Mouse (Mus musculus) cerebellum, adult 8-10 months (tissue): ENCODE data around the gene Scn4b.

Experiments
- DNase-seq: peaks from one replicate; pipeline ENCODE4 v3.0.0; 2022

The Scn4b gene

GRCm38 (mm10) chr9:45138191-45139032 lies at the start of gene Scn4b:
Gene Scn4b (plus strand): TSS chr9:45138395.
- no peak for DNase-seq

GRCm38 (mm10) chr9:45090811-45091210 lies 47.4 kb upstream of the Scn4b start:
- no peak for DNase-seq

DNA sequence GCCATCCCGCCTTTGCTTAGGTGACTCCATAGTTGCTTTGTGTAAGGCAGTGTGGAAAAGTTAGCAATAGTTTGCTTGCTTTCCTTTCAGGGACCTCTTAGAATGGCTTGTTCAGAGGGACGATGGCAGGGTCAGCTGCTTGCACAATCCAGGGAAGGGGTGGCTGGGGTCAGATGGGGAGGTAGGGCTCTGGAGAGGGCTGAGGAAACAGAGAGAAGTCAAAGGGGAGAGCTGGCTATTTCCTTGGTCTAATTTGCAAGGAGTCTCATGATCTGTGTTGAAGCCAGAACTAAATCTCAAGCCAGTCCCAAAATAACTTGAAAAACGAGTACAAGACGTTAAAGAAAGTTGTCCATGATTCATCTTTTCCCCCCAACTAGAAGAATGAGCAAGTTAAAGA lies 45.6 kb upstream of the Scn4b start:
- DNase-seq: no peak

GRCm38 (mm10) chr9:45095149-45095937 lies 42.9 kb upstream of the Scn4b start:
- no peak for DNase-seq

- DNase-seq: no peak
These were observed 40.3 kb upstream of the Scn4b start for GRCm38 (mm10) chr9:45097877-45098276.

DNA sequence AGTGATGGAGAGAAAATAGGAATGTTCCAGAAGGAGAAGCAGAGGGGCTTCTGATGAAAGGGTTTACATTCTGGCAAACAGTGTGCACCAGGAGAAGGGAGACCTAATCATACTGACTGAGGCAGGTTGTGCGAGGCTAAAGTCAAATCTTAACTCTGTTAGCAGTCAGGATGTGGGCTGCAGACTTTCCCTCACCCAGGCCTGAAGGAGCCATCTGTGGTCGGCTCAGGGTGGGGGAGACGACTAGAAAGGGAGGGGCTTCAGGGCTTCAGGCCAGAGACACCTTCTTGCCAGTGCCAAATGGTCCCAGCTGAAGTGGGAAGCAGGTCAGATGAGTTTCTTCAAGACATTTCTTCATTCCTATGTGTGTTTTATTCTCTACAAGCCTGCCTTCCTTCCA lies 39.8 kb upstream of the Scn4b start:
- DNase-seq: no peak

DNA sequence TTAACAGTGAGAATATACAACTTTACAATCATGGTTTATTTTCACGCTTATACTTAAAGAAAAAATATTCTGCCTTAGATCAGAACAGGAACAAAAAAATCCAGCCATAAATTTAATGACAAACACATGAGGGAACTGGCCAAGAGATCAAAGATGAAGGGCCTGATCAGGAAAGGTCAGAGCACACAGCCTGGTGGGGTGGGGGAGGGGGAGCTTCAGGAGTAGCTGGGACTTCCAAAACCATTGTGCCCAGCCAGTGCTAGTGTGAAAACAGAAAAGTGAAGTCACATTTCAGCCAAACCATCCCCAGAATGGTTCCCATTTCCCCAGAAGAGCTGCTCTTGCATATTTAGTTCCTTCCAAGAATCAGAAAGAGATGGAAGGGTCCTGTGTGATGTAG lies 35.7 kb upstream of the Scn4b start:
- no peak for DNase-seq

DNA sequence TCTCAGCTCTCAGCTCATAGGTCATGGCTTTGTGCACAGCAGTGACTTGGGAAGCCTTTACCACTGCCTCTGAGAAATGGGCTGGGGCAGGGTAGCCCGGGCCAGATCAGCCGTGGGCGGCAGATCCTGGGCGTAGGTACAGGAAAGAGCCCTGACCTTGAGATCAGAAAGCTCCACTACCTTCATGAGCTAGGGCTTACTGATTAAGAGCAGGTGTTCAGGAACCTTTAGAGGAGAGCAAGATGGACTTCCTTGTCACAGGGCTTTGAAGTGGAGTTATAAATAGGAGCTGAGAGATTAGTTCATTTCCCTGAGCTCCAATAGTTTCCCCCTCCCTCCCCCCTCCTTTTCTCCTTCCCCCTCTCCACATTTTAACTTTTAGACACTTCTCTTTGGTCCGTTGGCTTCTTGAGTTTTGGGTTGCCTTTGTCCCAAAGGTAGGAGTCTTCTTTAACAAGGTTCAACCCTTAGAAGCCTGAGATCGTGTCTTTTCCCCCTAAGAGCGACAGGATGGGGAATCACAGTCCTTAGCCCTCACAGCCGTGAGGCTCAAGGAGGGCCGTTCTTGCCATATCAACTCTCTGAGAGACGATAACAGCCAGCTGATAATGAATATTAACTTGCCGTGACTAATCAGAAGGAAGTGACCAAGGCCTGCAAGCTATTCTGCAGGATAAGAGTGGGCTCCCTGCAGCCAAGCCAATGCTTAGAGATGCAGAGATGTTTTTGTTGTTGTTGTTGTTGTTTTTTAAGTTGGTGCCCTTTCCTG lies 34.8 kb upstream of the Scn4b start:
- no peak for DNase-seq

DNA sequence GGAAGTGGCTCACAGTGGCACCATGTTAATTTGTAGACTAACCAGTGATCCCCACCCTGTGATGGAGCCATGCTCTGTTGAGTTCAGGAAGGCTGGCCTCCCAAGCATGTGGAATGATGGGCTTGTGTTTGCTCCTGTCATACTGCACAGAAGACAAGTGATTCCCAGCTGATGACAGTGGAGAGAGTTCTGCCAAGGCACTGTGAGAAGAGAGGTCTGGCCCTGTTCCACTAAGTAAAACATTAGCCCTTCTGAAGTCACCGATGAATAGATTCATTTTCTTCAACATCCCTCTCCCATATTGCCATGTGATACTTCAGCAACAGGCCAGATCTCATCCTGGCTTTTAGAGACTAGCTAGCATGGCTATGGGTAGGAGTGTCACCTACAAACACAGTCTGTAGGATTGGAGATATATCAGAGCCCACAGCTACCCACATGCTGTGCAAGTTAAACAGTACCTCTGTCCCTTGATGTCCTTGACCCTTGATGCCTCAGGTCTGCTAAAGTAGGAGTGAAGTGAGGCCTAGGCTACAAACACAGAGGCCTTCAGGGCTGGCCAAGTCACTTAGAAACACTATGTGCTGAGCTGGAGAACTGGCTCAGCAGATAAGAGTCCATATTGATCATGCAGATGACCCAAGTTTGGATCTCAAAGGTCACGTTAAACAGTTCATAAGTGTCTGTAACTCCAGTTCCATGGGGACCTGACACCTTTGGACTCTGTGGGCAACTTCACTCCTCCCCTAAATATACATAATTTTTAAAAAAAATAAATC lies 32.4 kb upstream of the Scn4b start:
- DNase-seq: no peak

DNA sequence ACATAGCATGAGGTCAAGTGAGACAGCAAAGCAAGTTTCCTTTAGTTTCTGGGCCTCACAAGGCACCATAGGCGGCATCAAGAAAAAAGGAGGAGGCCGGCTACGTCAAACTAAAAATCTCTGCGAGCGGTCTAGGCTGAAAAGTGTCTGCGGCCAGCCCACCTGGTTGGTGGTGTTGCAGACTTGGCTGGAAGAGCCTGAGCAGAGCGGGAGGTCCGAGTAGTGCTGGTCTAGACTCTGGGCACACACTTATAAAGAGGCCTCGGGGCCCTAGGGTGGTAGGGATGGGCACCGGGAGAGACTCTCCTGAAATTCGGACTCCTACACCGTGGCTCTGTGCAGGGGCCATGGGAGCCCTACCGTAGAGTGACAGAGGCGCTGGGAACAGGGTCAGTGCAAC lies 22.5 kb upstream of the Scn4b start:
- DNase-seq: peak; percentile 84

GRCm38 (mm10) chr9:45116819-45117218 lies 21.4 kb upstream of the Scn4b start:
- DNase-seq: no peak

DNA sequence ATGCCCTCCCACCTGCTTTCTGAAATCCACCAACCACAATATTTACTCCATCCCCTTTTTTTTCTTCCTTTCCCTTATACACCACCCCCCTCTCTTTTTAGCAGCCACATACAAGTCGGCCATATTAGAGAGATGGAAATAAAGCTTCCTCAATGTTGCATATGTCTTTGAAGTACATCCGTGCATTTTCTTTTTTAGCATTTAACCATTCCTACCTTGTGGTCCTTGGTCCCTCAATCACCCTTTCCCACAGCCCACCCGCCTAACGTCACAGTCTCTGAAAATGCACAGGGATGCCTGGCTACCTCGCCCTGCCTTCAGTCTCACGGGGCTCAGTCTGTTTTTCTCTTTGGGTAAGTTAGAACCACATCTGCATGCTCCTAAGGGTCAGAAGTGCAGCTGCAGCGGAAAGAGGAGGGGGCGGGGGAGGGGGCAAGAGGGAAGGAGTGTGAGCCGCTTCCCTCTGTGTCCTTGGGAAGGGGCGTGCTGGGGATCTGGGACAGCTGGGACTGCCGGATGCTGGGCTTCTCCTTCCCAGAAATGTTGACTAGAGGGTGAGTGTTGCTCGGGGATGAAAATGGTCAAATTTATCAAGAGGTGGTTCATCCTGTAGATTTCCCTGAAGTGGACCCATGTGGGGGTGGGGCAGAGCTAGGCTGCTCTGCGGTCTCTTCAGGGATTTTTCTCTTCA lies 20.3 kb upstream of the Scn4b start, which contains the start of gene Scn2b:
Gene Scn2b (plus strand): TSS at position 42 of the 691 bp plus-strand sequence.
- DNase-seq: peak; percentile 57

- DNase-seq: peak; percentile 88
These were observed 19.6 kb upstream of the Scn4b start for GRCm38 (mm10) chr9:45118552-45118951.

DNA sequence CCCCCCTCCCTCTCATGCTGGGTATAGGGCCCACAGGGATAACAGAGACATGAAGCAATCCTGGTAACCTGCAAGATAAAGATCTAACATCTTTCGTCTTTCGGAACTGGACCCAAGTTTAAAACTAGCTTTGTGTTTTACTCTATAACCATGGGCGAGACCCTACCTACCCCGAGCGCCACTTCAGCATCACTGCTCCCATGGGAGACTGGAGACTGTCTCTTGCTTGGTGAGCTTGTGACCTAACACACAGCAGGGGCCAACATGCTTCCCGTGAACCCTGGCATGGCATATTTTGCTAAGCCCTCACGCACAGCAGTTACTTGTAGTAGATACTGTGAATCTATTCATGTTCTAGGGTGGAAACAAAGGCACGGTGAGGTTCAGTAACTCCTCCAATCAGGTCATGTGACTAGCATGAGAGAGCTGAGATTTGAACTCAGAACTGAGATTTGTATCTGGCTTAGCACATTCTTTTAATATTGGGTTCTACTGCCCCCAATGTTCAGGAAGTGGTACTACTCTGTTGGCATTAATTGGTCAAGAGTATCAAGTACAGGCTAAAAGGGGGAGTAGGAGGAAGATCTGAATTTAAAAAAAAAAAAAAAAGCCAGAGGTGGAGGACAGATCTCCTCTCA lies 18.8 kb upstream of the Scn4b start:
- peak; percentile 43 for DNase-seq

- DNase-seq: peak; percentile 49
These were observed 18.2 kb upstream of the Scn4b start for GRCm38 (mm10) chr9:45119954-45120530.

GRCm38 (mm10) chr9:45120567-45120966 lies 17.6 kb upstream of the Scn4b start:
- no peak for DNase-seq

GRCm38 (mm10) chr9:45121001-45121400 lies 17.2 kb upstream of the Scn4b start:
- DNase-seq: no peak

DNA sequence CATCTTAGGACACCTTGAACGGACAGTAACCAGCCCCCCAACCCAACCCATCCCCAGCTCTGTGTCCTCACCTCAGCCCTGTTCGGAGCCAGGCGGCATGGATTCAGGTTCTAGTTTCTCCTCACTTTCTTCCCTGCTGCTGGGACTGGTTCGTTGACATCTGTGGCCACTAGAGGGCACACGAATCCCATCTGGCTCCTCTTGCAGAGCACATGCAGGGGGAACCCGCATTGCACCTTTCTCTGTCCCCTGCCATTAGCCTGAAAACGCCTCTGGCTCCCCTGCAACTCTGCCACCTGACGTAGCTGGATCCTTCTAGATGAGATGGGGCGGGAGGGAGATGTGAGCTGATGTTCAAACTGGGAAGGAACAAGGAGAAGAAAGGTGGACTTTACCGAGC lies 16.4 kb upstream of the Scn4b start:
- DNase-seq: peak; percentile 86

DNA sequence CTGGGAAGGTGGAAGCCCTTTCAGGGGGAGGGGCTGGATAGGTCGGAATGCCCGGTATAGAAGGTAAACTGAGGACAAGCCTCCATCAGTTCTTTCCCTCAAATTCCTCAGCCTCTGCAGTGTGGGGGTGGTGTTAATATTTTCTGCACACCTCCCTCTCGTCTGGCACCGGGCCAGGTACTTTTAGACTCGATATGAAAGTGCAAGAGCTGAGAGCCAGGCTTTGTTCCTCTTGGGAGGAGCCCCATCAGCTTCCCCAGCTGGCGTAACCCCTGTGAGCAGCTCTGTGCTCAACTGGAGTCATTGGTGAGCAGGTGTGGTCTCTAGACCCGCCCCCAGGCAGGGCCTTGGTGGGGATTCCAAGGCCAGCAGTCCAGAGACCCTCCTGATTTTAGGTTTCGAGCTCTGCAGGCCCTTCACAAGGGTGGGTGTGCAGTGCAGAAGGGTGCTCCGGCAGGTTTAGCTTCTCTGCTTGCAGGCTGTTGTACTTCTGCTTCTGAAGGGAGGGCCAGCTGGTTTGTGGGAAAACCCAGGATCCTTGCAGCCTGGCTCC lies 15.9 kb upstream of the Scn4b start:
- peak; percentile 68 for DNase-seq

- no peak for DNase-seq
These were observed 13.0 kb upstream of the Scn4b start for GRCm38 (mm10) chr9:45125211-45125610.

DNA sequence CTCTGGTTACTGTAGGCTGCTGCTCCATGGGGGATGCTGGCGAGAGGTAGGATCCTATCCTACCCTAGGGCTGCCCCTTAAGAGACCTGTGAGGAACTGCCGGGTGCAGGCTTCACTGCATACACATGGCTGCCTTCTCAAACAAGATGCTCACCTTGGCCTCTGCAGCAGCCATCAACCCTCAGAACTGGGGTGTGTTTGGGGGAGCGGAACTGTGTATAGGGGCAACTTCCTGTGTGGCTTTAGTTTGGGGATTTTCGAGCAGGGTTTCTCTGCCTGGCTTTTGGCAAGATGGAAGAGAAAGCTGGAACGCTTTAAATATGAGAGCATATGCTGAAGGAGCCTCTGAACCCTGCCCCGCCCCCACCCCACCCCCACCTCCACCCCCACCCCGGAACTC lies 11.3 kb upstream of the Scn4b start:
- DNase-seq: no peak
